Mouse (Mus musculus) MEL (cell line): ENCODE results near the gene Josd2. TPM values are rescaled to one million over a fixed set of nuclear protein-coding genes. Genes with fewer than 3 reads are reported as not detected.

Source experiments
- DNase-seq: peaks from one replicate; pipeline ENCODE4 v3.0.0; 2011; ENCODE audit warnings: low read depth, low spot score
- H3K27ac ChIP-seq: 2 replicates; pipeline ENCODE4 v1.5.1; 2012; ENCODE audit warnings: low read depth, mild to moderate bottlenecking, control low read depth, low read length, moderate library complexity; ENCODE audit not compliant: control insufficient read depth
- H3K27me3 ChIP-seq, 2 experiments: fragments of 150-350 bp in 1 of 2; sonication (generic) in 1 of 2; 2 replicates each; pipeline ENCODE4 v1.6.1; 2012; ENCODE audit warnings: low read length in 2 of 2, mild to moderate bottlenecking in 2 of 2, improper control_type of control experiment in 1 of 2, moderate library complexity in 1 of 2; ENCODE audit not compliant: insufficient read depth in 2 of 2, control insufficient read depth in 1 of 2
- H3K36me3 ChIP-seq, 2 experiments: 2 replicates each; pipeline ENCODE4 v1.6.1; 2012 to 2014; ENCODE audit warnings: low read length in 2 of 2, improper control_type of control experiment in 1 of 2, inconsistent platforms in 1 of 2, mild to moderate bottlenecking in 1 of 2; ENCODE audit not compliant: insufficient read depth in 2 of 2, control insufficient read depth in 1 of 2
- H3K4me1 ChIP-seq, 2 experiments: fragments of 150-350 bp in 1 of 2; sonication (generic) in 1 of 2; 2 replicates each; pipeline ENCODE4 v1.6.1; 2012; ENCODE audit warnings: low read length in 2 of 2, improper control_type of control experiment in 1 of 2, mild to moderate bottlenecking in 1 of 2; ENCODE audit not compliant: insufficient read depth in 2 of 2, control insufficient read depth in 1 of 2
- H3K4me3 ChIP-seq, 2 experiments: fragments of 150-350 bp in 1 of 2; sonication (generic) in 1 of 2; 2 replicates each; pipeline ENCODE4 v1.5.1; 2012; ENCODE audit warnings: low read depth in 2 of 2, low read length in 2 of 2, mild to moderate bottlenecking in 2 of 2, moderate library complexity in 2 of 2, control low read depth in 1 of 2, improper control_type of control experiment in 1 of 2; ENCODE audit not compliant: control insufficient read depth in 1 of 2, insufficient read depth in 1 of 2
- H3K79me2 ChIP-seq: 2 replicates; pipeline ENCODE4 v1.6.1; 2012; ENCODE audit warnings: mild to moderate bottlenecking, low read length, moderate library complexity; ENCODE audit not compliant: control insufficient read depth, poor library complexity, insufficient read depth
- H3K9ac ChIP-seq: 2 replicates; pipeline ENCODE4 v1.6.1; 2012; ENCODE audit warnings: low read depth, mild to moderate bottlenecking, control low read depth, low read length, moderate library complexity; ENCODE audit not compliant: control insufficient read depth, poor library complexity, severe bottlenecking
- H3K9me3 ChIP-seq: fragments of 150-350 bp; sonication (generic); replicated peaks from 2 replicates; pipeline ENCODE4 v1.6.1; 2012; ENCODE audit warnings: mild to moderate bottlenecking, low read length, improper control_type of control experiment, moderate library complexity; ENCODE audit not compliant: insufficient read depth
- CHD1 ChIP-seq: IDR thresholded peaks from 2 replicates; pipeline ENCODE4 v1.6.1; 2012; ENCODE audit warnings: low read depth, mild to moderate bottlenecking, inconsistent platforms, low read length, improper control_type of control experiment
- E2F4 ChIP-seq: IDR thresholded peaks from 2 replicates; pipeline ENCODE4 v1.6.1; 2011; ENCODE audit warnings: low read depth, low read length, improper control_type of control experiment, borderline replicate concordance
- ELF1 ChIP-seq: IDR thresholded peaks from 2 replicates; pipeline ENCODE4 v1.6.1; 2014; ENCODE audit warnings: low read depth, mild to moderate bottlenecking, inconsistent platforms, low read length, improper control_type of control experiment, moderate library complexity
- GATA1 ChIP-seq: IDR thresholded peaks from 2 replicates; pipeline ENCODE4 v1.6.1; 2011; ENCODE audit warnings: low read depth, low read length, improper control_type of control experiment
- MYC ChIP-seq: IDR thresholded peaks from 2 replicates; pipeline ENCODE4 v1.6.1; 2011; ENCODE audit warnings: low read depth, mild to moderate bottlenecking, low read length, improper control_type of control experiment, moderate library complexity
- NELFE ChIP-seq: IDR thresholded peaks from 2 replicates; pipeline ENCODE4 v1.6.1; 2011; ENCODE audit warnings: low read depth, low read length, improper control_type of control experiment
- POLR2A ChIP-seq, 2 experiments: IDR thresholded peaks; 2 replicates each; pipeline ENCODE4 v1.6.1; 2011 to 2012; ENCODE audit warnings: low read length in 2 of 2, mild to moderate bottlenecking in 2 of 2, control low read depth in 1 of 2, improper control_type of control experiment in 1 of 2, low read depth in 1 of 2, moderate library complexity in 1 of 2; ENCODE audit not compliant: control insufficient read depth in 1 of 2, insufficient read depth in 1 of 2, poor library complexity in 1 of 2
- TAL1 ChIP-seq: IDR thresholded peaks from 2 replicates; pipeline ENCODE4 v1.6.1; 2012; ENCODE audit warnings: mild to moderate bottlenecking, inconsistent platforms, low read length, moderate library complexity, mixed read lengths
- USF1 ChIP-seq: IDR thresholded peaks from 2 replicates; pipeline ENCODE4 v1.6.1; 2014; ENCODE audit warnings: low read depth, mild to moderate bottlenecking, inconsistent platforms, low read length, improper control_type of control experiment, moderate library complexity
- ZC3H11A ChIP-seq: IDR thresholded peaks from 2 replicates; pipeline ENCODE4 v1.6.1; 2012; ENCODE audit warnings: low read depth, mild to moderate bottlenecking, inconsistent platforms, low read length, improper control_type of control experiment
- ZKSCAN1 ChIP-seq: IDR thresholded peaks from 2 replicates; pipeline ENCODE4 v1.6.1; 2012; ENCODE audit warnings: low read depth, mild to moderate bottlenecking, inconsistent platforms, low read length, improper control_type of control experiment, moderate library complexity
- polyA plus RNA-seq, 2 experiments: library from polyadenylated mRNA; stranded (reverse) in 1 of 2; unstranded in 1 of 2; fragments of >175 nt in 1 of 2; fragments of >200 nt in 1 of 2; gene quantifications; 2 replicates each; pipeline versions ENCODE4 v1.2.1 to v1.2.4; 2012; ENCODE audit warnings: low replicate concordance in 2 of 2, low read depth in 1 of 2; ENCODE audit not compliant: insufficient read length in 2 of 2, insufficient read depth in 1 of 2, missing spikeins in 1 of 2
- total RNA-seq: library from RNA; depleted of rRNA; stranded (reverse); fragments of 300-350 nt; gene quantifications from 2 replicates; pipeline ENCODE4 v1.2.3, GENCODE M21; 2012

Gene Josd2
- total and polyA plus RNA-seq, 3 experiments: 95.5 to 141 TPM; not detected in 1

DNA sequence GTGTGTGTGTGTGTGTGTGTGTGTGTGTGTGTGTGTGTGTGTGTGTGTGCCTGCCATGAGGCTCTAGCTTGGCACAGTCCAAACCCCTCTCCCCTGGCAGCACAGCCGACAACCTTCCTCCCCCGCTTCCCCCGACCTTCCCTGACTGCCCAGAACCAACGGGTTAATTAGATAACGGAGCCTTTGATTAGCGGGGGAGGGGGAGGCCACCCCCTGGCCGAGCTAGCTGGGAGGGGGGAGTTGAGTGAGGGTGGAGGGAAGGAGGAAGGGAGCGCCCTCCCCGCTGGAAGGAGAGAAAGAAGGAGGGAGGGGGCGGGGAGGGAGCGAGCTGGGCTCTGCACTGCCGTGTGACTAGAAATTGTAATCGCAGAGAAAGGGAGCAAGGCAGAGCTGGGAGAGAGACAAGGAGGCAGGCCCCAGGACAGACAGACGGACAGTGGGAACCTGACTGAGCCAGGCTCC is 26.1 kb upstream of the Josd2 start:
- Histone ChIP-seq H3K9me3 (no peaks in the 10 kb centered on the region), H3K9ac (peak overlapping the region; percentile 38), H3K27ac (no peak overlapping the region), H3K79me2 (no peaks in the 10 kb centered on the region), H3K4me3 (peak overlapping the region in 1 of 2 experiments; percentile 22; a peak in 1 of 4 replicates), H3K4me1 (no peaks in the 10 kb centered on the region), H3K36me3 (no peaks in the 10 kb centered on the region), H3K27me3 (peaks cover 0 to 1% of the 10 kb centered on the region in 2 experiments; a peak in 3 of 4 replicates)
- DNase-seq: peak; percentile 11
- TF ChIP-seq MYC (no peak), ZC3H11A (no peak), TAL1 (no peak)

DNA sequence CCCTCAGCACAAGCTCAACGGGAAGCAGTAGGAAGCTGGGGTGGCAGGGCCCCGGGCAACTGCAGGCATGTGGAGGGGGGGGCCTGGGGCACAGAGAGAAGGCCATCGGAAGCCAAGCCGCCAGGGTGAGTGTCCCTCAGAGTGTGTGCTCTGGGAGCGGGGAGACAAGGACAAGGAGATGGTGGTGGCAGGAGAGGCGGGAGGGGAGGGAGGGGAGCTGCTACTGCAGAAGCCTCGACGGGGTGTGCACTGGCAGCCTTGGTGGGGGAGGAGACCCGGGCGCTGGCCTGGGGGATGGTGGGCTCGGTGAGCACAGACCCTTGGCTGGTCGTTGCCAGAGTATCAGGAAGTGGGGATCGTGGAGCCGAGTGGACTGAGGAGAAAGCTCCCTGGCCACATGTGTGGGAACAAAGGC is 25.4 kb upstream of the Josd2 start:
- no peak overlapping the region for H3K27ac ChIP-seq
- DNase-seq: no peak
- TF ChIP-seq NELFE (no peak), POLR2A (IDR thresholded peaks at IDR 0.05; ENCODE audit: control insufficient read depth in 1 of 2, insufficient read depth in 1 of 2, low read depth in 1 of 2, low read length in 2 of 2, poor library complexity in 1 of 2) (no peak), GATA1 (no peak), CHD1 (no peak), USF1 (no peak), ZKSCAN1 (no peak), ELF1 (no peak)
- no peaks in the 10 kb centered on the region for H3K9me3 ChIP-seq
- no peaks in the 10 kb centered on the region for H3K4me1 ChIP-seq
- no peaks in the 10 kb centered on the region for H3K36me3 ChIP-seq
- H3K27me3 ChIP-seq: peaks cover 0 to 1% of the 10 kb centered on the region in 2 experiments; a peak in 3 of 4 replicates
- H3K4me3 ChIP-seq: peak overlapping the region; percentile 22 to 24; a peak in 2 of 4 replicates
- no peaks in the 10 kb centered on the region for H3K79me2 ChIP-seq
- H3K9ac ChIP-seq: no peak overlapping the region; the same call in 1 of the 2 replicates

DNA sequence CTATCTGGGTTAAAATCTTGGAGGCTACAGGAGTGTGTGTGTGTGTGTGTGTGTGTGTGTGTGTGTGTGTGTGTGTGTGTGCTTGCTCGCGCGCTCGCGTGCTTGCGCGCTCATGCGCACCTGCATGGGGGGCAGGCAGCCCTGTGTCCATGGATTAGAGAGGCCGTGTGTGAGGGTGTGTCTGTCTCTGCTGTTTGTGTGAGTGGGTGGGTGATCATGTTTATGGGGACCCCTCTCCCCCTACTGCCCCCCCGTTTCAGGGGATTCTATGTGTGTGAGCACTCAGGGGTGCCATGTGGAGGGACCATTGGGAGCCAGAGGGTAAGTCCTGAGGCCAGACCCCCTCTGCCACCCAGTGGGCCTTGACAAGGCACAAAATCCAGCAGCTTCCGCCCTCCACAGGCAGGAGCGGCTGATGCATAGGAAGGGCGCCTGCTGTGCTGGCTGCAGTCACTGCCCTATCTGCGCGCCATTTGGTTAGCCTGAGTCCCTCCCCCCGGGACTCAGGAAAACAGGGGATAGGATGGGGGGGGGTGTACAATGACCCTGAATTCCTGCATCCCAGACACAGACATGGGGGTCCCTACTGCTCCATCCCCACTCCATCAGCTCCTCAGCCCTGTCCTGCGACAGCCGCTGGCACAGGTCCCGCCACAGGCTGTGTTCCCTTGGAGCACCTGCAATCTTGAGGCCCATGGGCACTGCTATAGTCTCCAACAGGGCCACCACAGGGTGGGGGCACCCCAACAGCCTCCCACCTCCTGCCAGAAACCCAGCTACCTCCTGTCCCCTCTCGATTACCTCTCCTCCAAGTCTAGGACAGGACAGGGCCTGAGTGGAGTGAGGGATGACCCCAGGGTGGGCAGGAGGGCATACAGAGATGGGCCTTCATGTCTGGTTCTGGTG is 24.3 kb upstream of the Josd2 start:
- H3K9me3 ChIP-seq: no peaks in the 10 kb centered on the region
- DNase-seq: no peak
- TF ChIP-seq E2F4: no peak
- TF ChIP-seq, all 39 proteins: peak for 0
- no peaks in the 10 kb centered on the region for H3K4me1 ChIP-seq
- H3K9ac ChIP-seq: no peak overlapping the region; the same call in 1 of the 2 replicates
- no peaks in the 10 kb centered on the region for H3K79me2 ChIP-seq
- H3K27me3 ChIP-seq: peaks cover 0 to 1% of the 10 kb centered on the region in 2 experiments; a peak in 3 of 4 replicates
- H3K36me3 ChIP-seq: no peaks in the 10 kb centered on the region
- no peak overlapping the region for H3K27ac ChIP-seq
- H3K4me3 ChIP-seq: peak overlapping the region in 1 of 2 experiments; percentile 24; a peak in 1 of 4 replicates
